Mouse (Mus musculus) heart, adult 2 months (tissue): ENCODE data around the gene Timm23.
"Not testable (repeated sequence)": the region's sequence is repeated elsewhere in the genome, so short reads cannot be mapped to it uniquely, and the experiment has no call there.

Experiments used
- CTCF ChIP-seq: fragments of 200-600 bp; IDR thresholded peaks from 2 replicates; pipeline ENCODE4 v1.8.1; 2022; ENCODE audit warnings: antibody characterized with exemption, mild to moderate bottlenecking, moderate library complexity
- EP300 ChIP-seq: fragments of 200-500 bp; IDR thresholded peaks from 2 replicates; pipeline ENCODE4 v1.6.1; 2011; ENCODE audit warnings: low read depth, low read length, control low read depth; ENCODE audit not compliant: insufficient read depth
- POLR2A ChIP-seq: fragments of 200-500 bp; IDR thresholded peaks from 2 replicates; pipeline ENCODE4 v1.6.1; 2011; ENCODE audit warnings: mild to moderate bottlenecking, low read depth, low read length, control low read depth; ENCODE audit not compliant: insufficient read depth

DNA sequence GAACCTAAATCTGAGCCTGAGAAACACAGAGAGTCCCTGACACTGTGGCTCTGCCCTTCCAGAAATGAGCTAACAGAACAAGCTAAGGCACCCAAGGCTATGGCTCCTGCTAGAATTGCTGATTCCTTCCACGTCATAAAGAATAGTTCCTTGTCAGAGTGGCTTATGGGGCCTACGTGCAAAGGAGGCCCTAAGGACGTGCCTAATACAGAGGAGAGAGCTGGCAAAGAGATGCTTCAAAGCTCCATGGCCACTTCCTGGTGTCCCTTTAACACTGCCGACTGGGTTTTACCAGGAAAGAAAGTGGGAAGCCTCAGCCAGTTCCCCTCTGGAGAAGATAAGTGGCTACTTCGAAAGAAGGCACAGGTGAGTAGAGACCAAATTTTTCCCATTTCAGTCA lies 25.1 kb downstream of the Timm23 start:
- TF ChIP-seq CTCF, EP300, POLR2A: not testable (repeated sequence)
